8 mouse cellular contexts compared by ENCODE assay signal in the genomic region with DNA sequence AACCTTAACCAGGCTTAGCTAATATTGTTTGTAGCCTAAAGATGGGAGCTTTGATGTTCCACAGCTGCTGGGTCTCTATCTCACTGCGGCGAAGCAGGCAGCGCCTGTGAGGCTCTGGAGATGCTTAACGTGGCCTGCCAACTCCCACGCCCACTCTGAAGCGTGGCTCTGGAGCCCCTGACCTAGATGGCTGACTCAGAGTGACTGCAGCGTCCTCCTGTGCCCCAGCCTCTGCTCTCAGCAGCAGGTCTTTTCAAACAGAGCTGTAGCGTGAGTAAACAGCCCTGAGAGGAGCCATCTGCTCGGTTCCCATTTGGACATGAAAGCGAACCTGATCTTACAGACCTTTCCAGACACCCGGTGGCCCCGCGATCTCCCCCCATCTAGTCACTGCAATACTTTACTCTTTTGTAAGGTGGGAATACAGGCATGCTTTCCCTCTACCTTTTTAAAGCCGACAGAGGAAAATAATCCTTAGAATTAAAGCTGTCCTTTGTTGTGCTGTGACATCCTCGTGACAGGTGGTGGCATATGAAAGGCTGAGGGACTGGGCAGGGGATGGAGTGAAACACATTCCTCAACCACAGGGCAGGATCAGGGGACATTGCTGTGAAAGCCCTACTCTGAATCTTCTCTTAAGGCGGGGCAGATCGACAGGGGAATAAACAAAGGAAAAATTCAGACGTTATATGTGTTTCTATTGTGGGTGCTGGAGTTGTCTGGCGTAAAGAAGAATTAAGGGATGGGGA.
A peak's percentile ranks its signal among the peaks of the same experiment; 100 is the strongest.
DNase-seq lines count a peak whose midpoint lies in the region; ATAC-seq and TF ChIP-seq lines count a peak whose summit lies in the region.

No protein-coding gene starts in this region.

- no peak for TF ChIP-seq CTCF in gastrocnemius, adult 2 months (IDR thresholded peaks at IDR 0.05)
- TF ChIP-seq CTCF in forebrain, postnatal 0 days (IDR thresholded peaks at IDR 0.05; ENCODE audit: low read depth): no peak

- peak overlapping the region; percentile 22; the same call in 1 of the 2 replicates for H3K9ac ChIP-seq in forebrain, postnatal 0 days
- peak overlapping the region; percentile 14; the same call in 1 of the 2 replicates for H3K9ac ChIP-seq in lung, embryonic 16.5 days (ENCODE audit: low read length)

- no peak overlapping the region for H3K27ac ChIP-seq in gastrocnemius, adult 2 months
- H3K27ac ChIP-seq in forebrain, postnatal 0 days (ENCODE audit: low read depth, low read length): peak overlapping the region; percentile 45
- no peak overlapping the region for H3K27ac ChIP-seq in lung, embryonic 16.5 days (ENCODE audit: low read length)

- intact Hi-C loops in gastrocnemius, adult 2 months (cut with DNase I): loop anchor here (2.0 to 10.0 kb wide), 2 partner anchors 249 to 293 kb away; no protein-coding TSS in a partner anchor

- no peaks in the 10 kb centered on the region for H3K36me3 ChIP-seq in forebrain, postnatal 0 days (ENCODE audit: insufficient read depth)
- H3K36me3 ChIP-seq in lung, embryonic 16.5 days (ENCODE audit: control insufficient read depth, insufficient read depth, low read length): no peaks in the 10 kb centered on the region

- DNase-seq in gastrocnemius, adult 2 months: peak; percentile 16
- no peak for DNase-seq in gastrocnemius, adult 18-20 months (ENCODE audit: low spot score)
- DNase-seq in urinary bladder, adult 18-20 months (ENCODE audit: low spot score in 2 of 2): peak; percentile 3 to 25
- DNase-seq in urinary bladder, postnatal 4 days (ENCODE audit: low spot score in 2 of 2): no peak
- peak; percentile 42 for DNase-seq in forebrain, postnatal 0 days
- peak; percentile 16 for DNase-seq in right cerebral cortex, postnatal 14 days

- ATAC-seq in forebrain, postnatal 0 days: peak; percentile 40
- no peak for ATAC-seq in lung, embryonic 16.5 days (ENCODE audit: low read depth)
- no peak for ATAC-seq in erythroid progenitor cell, adult 5-6 weeks (replicated peaks; ENCODE audit: low FRiP score, poor library complexity, severe bottlenecking)

- no peaks in the 10 kb centered on the region for H3K27me3 ChIP-seq in forebrain, postnatal 0 days (ENCODE audit: insufficient read depth, low read length)
- H3K27me3 ChIP-seq in lung, embryonic 16.5 days (ENCODE audit: control insufficient read depth, insufficient read depth, low read depth, low read length): no peaks in the 10 kb centered on the region

- H3K4me1 ChIP-seq in forebrain, postnatal 0 days (ENCODE audit: insufficient read depth): peaks cover 12% of the 10 kb centered on the region
- H3K4me1 ChIP-seq in lung, embryonic 16.5 days (replicated peaks; ENCODE audit: control insufficient read depth, insufficient read depth, low read length): peaks cover 10% of the 10 kb centered on the region

- H3K4me2 ChIP-seq in forebrain, postnatal 0 days (ENCODE audit: low read depth): peak overlapping the region; percentile 24; the same call in 1 of the 2 replicates
- H3K4me2 ChIP-seq in lung, embryonic 16.5 days (ENCODE audit: low read depth, low read length): no peak overlapping the region

- WGBS in forebrain, postnatal 0 days: 17% methylated on average over 19 of the region's 19 CpGs
- 18% methylated on average over 19 of the region's 19 CpGs for WGBS in lung, embryonic 16.5 days

- no peaks in the 10 kb centered on the region for H3K9me3 ChIP-seq in forebrain, postnatal 0 days (ENCODE audit: low read length)
- no peaks in the 10 kb centered on the region for H3K9me3 ChIP-seq in lung, embryonic 16.5 days (ENCODE audit: control insufficient read depth, low read length)

- H3K4me3 ChIP-seq in gastrocnemius, adult 2 months: no peak overlapping the region
- H3K4me3 ChIP-seq in forebrain, postnatal 0 days (ENCODE audit: low read depth, low read length): no peak overlapping the region
- no peak overlapping the region for H3K4me3 ChIP-seq in lung, embryonic 16.5 days (ENCODE audit: low read length)

Comparison
In these comparisons a context has a peak if more than half of its experiments do, and no peak if none do; other contexts are left out.
1. DNase-seq: peak in gastrocnemius, adult 2 months (single experiment), urinary bladder, adult 18-20 months (2 of 2), forebrain, postnatal 0 days (single experiment) and right cerebral cortex, postnatal 14 days (single experiment); none in gastrocnemius, adult 18-20 months (single experiment) and urinary bladder, postnatal 4 days (0 of 2).